Mouse (Mus musculus): ENCODE data around the gene Gm3182. TPM values are rescaled to one million over a fixed set of nuclear protein-coding genes. Genes with fewer than 3 reads are reported as not detected.

Gene Gm3182
- polyA plus RNA-seq (2012; rRNA removed) = not detected in 2 replicates

GRCm38 (mm10) chr14:4481445-4481844 lies at the start of gene Gm3182:
Gene Gm3182, plus strand, starts transcription at chr14:4481745.

Other genes starting within 250 kb of the Gm3182 start
- not detected in 2 replicates for gene Gm3138, start 232.1 kb upstream of the Gm3182 start, polyA plus RNA-seq (2012; rRNA removed)
- not detected in 2 replicates for gene Gm3149, start 164.5 kb upstream of the Gm3182 start, polyA plus RNA-seq (2012; rRNA removed)
- gene 2610042L04Rik, start 147.0 kb upstream of the Gm3182 start, polyA plus RNA-seq (2012; rRNA removed) = not detected in 2 replicates
- not detected in 2 replicates for gene Gm3159, start 84.2 kb upstream of the Gm3182 start, polyA plus RNA-seq (2012; rRNA removed)
- not detected in 2 replicates for gene Gm3164, start 66.3 kb upstream of the Gm3182 start, polyA plus RNA-seq (2012; rRNA removed)
- not detected in 2 replicates for gene Gm3173, start 50.8 kb upstream of the Gm3182 start, polyA plus RNA-seq (2012; rRNA removed)
- gene Gm3047, start 73.7 kb downstream of the Gm3182 start, polyA plus RNA-seq (2012; rRNA removed) = not detected in 2 replicates
- gene Gm8159, start 150.6 kb downstream of the Gm3182 start, polyA plus RNA-seq (2012; rRNA removed) = not detected in 2 replicates
- not detected in 2 replicates for gene Gm3239, start 182.4 kb downstream of the Gm3182 start, polyA plus RNA-seq (2012; rRNA removed)
- gene Gm7876, start 227.5 kb downstream of the Gm3182 start, polyA plus RNA-seq (2012; rRNA removed) = not detected in 2 replicates
- not detected in 2 replicates for gene Gm3252, start 245.0 kb downstream of the Gm3182 start, polyA plus RNA-seq (2012; rRNA removed)

Measured in liver, embryonic 18 days (tissue).